Mouse (Mus musculus): ENCODE measurements at regions not wholly inside any gene's neighbourhood (a gene's known extent, or its start where the extent isn't known, plus 50 kb on each side); places are given as distances from the start of the nearest gene placed in this dataset.
"Not testable (repeated sequence)": the region's sequence is repeated elsewhere in the genome, so short reads cannot be mapped to it uniquely, and the experiment has no call there.

- DNase-seq (ENCODE audit: low spot score): no peak
These were observed 137.0 kb upstream of the Rapgef5 start for GRCm38 (mm10) chr12:117379103-117379850.

GRCm38 (mm10) chr12:117380836-117381235 lies 135.4 kb upstream of the Rapgef5 start:
- DNase-seq (ENCODE audit: low spot score): no peak

DNA sequence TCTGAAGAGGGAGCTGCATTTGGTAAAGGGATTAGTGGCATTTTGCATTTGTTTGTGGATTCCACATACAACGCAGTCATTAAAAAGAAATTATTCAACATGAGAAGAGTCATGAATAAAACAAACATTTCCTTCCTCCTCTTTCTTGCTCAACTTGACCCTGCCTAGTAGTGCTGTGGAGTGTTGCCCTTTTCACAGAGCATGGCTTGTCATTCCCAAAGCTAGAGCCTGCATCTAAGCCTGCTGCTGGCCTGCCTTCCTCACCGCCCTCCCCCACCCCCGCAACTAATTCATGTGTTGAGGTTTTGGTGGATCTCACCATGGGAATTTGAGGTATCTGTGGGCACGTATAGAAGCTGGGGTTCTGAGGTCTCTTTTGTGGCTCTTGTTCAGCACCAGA lies 133.6 kb upstream of the Rapgef5 start:
- not testable (repeated sequence) for DNase-seq (ENCODE audit: low spot score)

- peak; percentile 44 for DNase-seq (ENCODE audit: low spot score)
These were observed 131.1 kb upstream of the Rapgef5 start for GRCm38 (mm10) chr12:117385072-117385666.

GRCm38 (mm10) chr12:117385697-117386096 lies 130.6 kb upstream of the Rapgef5 start:
- DNase-seq (ENCODE audit: low spot score): no peak

- DNase-seq (ENCODE audit: low spot score): no peak
These were observed 129.3 kb upstream of the Rapgef5 start for GRCm38 (mm10) chr12:117386957-117387356.

GRCm38 (mm10) chr12:117389516-117390347 lies 126.5 kb upstream of the Rapgef5 start:
- DNase-seq (ENCODE audit: low spot score): no peak

- no peak for DNase-seq (ENCODE audit: low spot score)
These were observed 118.8 kb upstream of the Rapgef5 start for GRCm38 (mm10) chr12:117397512-117397911.

DNA sequence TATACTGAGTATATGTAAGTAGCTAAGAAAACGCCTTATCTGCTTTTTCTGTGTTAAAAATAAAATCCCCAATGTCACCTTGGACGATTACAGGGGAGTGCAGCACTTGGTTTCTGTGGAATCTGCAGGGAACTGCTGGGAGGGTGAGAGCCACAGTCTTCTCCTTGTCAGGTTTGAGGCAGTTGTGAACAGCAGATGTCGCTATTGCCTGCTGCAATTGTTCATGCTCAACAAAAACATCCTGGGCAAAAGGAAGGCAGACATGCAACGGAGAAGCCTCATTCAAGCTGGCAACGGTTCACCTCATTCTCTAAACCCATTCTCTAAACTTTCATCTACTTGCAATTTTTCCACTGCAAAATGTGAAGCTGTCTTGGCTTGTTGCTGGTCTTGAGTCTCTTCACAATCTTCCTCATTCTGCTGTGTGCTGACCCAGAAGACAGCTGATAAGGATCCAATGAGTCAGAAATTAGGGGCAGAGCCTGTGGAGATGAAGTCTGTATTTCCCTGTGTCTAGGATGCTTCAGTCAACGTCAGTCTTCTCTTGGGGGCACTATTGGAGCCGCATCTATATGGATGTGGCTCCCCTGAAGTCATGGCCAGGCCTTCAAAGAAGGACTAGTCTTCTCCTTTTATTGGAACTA lies 112.6 kb upstream of the Rapgef5 start:
- DNase-seq (ENCODE audit: low spot score): peak; percentile 42

DNA sequence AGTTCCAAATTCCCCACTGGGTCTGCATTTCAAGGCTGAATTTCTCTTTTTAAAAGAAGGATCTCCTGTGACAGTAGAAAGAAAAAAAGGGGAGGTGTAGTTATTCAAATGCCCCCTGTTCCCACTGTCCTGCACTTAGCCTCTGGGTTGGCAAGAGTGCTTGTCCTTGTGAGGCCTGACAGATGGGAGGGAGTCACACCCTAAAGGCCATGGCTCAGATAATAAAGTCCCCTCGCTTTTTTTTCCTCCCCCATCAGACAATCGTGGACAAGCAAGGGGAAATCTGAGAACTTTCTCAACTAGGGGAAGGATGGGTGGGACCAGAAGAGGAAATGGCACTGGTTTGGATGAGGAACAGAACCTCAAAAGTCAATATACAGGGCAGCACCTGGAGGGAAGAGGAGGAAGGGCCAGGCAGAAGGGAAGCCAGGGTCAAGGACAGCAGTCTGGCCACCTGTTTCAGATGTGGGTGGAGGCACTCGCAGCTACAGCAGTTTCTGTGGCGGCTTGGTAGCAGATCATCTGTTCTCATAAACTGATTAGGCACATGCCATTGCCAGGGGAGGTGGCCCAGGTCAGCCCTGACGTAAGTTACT lies 112.0 kb upstream of the Rapgef5 start:
- no peak for DNase-seq (ENCODE audit: low spot score)

DNA sequence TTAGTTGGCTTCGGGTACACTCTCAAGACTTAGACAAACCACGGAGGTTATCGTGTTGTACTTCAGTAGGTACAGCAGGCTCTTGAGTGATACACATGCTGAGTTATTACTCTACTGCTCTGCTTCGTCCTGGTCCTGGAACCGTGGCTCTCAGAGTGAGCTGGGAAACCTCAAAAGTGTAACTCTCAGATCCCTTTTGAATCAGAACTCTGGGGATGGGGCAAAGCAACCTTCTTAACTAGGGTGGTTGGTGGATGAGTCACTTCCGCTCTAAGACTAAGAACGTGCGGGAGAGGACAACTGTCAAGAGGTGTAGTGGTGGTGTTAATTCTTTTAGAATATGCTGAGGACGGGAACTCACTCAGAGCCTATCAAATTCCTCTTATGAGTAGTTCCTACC lies 109.4 kb upstream of the Rapgef5 start:
- no peak for DNase-seq (ENCODE audit: low spot score)

GRCm38 (mm10) chr12:117410604-117411003 lies 105.7 kb upstream of the Rapgef5 start:
- DNase-seq (ENCODE audit: low spot score): no peak

GRCm38 (mm10) chr12:117412257-117412656 lies 104.0 kb upstream of the Rapgef5 start:
- no peak for DNase-seq (ENCODE audit: low spot score)

DNA sequence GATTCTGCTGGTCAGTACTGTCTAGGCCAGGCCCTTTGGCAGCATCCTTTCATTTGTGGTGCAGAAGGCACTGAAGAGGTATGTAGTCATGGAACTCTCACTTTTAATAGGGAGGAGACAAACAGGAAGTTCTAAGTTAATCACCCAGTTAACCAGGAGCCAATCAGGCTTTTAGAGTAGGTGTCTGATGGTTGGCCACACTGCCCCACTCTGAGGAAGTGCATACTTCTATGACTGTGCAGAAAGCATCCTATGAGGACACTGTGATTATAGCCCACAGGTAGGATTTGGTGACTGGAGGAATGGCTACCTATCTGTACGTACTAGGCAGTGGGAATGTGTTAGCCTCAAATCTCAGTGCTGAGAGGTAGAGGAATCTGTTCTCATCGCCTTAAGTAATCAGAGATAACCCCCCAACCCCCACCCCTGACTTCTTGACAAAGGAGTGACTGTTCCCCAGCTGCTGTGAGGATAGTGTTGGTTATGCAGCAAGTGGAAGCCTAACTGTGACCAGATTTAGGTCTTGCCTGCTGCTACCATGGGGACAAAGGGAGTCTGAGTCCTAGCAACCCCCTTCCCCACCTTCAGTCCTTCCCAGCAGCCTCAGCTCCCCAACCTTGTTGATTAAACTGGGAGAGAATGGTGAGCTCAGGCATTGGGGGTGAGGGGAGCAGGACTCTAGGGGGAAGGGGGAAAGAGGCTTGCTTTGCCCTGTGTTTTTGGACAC lies 103.3 kb upstream of the Rapgef5 start:
- DNase-seq (ENCODE audit: low spot score): no peak

- DNase-seq (ENCODE audit: low spot score): no peak
These were observed 102.3 kb upstream of the Rapgef5 start for GRCm38 (mm10) chr12:117414020-117414419.

DNA sequence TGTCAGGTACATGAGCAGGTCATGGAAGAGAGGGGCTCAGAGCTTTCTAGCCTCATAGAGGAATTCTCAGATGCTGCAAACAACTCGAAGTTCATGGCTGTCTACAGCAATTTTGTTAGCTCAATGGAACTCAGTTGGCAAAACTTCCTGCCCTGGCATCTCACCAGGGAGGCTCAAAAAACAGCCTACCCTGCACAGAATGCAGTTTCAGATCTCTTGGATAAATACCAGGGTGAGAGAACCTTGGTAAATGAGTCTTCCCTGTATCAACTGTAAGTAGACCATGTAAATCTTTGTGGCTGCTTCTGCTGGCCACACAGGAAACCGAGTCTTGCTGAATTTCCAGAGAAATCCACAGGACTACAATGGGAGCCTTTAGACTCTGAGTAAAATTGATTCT lies 101.1 kb upstream of the Rapgef5 start:
- no peak for DNase-seq (ENCODE audit: low spot score)

- no peak for DNase-seq (ENCODE audit: low spot score)
These were observed 98.3 kb upstream of the Rapgef5 start for GRCm38 (mm10) chr12:117417991-117418390.

DNA sequence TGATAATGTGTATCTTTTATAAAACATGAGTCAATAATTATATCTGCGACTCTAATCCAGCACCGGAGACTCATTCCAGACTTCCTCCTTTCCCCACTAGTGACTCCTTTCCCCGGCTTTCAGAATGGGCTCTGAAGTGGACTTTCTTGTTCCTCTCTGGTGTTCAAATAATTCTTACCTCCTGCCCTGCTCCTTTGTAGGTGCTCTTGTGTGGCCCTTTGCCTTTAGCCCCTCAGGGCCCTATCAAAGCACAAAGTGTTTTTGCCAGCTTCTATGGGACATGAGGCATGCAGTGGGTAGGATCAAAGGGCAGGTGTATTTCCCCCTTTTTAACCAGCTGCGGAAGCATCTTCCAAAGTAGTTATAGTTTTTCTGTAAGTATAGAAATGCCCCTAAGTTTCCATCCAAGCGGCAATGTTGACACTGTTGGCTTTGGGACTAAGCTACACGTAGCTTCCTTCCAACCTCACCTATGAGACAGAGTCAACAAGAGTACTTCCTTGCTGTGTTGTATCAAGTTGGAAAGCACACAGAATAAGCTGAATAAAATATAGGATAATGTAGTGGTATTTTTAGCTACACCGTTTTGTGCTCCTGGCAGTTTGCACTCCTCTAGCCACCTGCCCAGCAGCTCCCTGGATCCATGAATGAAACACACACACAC lies 93.8 kb upstream of the Rapgef5 start:
- DNase-seq (ENCODE audit: low spot score): no peak

GRCm38 (mm10) chr12:117425363-117426031 lies 90.8 kb upstream of the Rapgef5 start:
- no peak for DNase-seq (ENCODE audit: low spot score)

GRCm38 (mm10) chr12:117427431-117427830 lies 88.8 kb upstream of the Rapgef5 start:
- DNase-seq (ENCODE audit: low spot score): no peak

Data from ovary, postnatal 10 days (tissue).